Mouse (Mus musculus) kidney, adult 9 months (tissue): ENCODE results near the gene Hbs1l.

Source experiments
- DNase-seq: peaks from one replicate; pipeline ENCODE4 v3.0.0; 2022

The Hbs1l gene

GRCm38 (mm10) chr10:21295759-21296621 lies at the start of gene Hbs1l:
Hbs1l (plus strand) TSS chr10:21295979.
- DNase-seq: peak; percentile 92

- DNase-seq: no peak
Observed at GRCm38 (mm10) chr10:21248556-21248955, 47.2 kb upstream of the Hbs1l start.

DNA sequence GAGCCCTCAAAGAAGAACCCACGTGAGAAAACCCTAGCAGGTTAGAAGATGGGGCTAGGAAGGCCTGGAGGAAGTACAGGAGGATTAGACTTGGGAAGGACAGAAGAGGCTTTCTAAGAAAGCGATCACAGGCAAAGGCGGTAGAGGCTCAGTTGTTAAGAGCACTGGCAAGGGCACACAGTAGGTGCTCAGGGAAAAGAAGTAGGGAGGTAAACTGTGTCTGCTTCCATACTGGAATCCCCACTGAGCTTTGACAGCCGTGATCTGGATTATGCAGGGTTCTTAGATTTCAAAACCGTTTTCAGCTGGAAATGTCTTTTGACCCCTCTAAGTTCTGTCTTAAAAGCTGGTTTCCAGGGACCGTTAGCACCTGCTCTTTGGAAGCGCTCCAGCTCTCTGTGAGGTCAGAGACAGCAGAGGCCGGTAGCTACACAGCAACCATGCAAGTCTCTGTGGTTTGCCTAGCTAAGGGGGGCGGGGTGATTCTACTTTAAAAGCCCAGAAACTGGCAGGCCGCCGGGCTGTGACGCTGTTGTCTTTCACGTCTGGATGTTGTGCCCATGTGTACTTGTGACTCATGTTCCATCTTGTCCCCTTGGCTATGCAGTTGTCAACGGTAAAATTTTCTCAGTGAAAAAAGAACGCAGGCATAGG lies 43.8 kb upstream of the Hbs1l start:
- DNase-seq: peak; percentile 3

DNA sequence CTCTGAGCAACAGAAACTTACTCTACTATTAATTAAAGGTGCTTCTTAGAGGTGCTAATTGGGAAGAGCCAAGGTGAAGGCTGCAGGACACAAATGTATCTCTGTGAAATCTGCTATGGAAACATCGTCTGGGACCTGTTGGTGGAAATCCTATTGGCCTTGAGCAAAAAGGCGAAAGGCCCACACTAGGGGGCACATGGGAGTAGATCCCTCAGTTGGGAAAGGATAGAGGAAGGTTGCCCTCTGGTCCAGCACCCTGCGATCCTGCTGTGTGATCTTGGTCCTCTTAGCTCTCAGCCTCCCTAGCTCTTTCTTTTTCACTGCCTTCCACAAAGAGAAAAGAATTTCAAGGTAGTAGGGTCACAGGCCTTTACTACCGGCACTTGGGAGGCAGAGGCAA lies 43.0 kb upstream of the Hbs1l start:
- DNase-seq: no peak

GRCm38 (mm10) chr10:21254266-21255140 lies 41.3 kb upstream of the Hbs1l start:
- DNase-seq: no peak

GRCm38 (mm10) chr10:21257244-21257643 lies 38.5 kb upstream of the Hbs1l start:
- peak; percentile 10 for DNase-seq

DNA sequence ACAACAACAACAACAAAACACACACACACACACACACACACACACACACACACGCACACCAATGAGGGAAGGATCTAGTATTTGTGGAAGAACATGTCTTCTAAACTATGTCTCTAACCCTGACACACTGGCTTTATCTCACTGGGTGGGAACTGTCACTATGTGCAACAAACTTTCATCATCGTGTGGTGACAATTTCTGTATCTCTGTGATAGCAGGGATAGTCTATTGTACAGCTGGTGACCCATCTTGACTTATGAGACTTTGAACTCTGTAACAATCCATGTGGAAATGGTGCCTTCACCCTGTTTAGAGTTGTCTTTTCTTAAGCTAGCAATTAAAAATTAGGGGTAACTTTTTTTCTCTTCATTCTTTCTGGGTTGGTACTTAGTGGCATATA lies 36.1 kb upstream of the Hbs1l start:
- no peak for DNase-seq

DNA sequence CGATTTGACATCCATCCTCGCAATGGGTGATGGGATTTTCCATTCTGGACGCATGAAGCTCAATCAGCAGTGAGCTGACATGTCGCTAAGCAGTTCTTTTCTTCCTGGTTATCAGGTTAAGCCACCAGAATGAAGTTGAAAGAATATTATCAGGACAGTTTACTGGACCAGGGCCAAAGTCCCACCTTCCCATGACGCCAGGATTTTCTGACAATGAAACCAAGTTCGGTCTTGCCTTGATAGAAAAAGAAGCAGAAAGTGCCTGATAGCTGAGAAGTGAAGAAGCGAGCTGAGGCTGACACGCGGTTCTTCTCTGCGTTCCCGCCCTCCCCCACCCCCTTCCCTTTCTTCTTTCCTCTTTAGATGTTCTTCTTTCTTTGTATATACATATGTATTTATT lies 30.6 kb upstream of the Hbs1l start:
- DNase-seq: no peak

DNA sequence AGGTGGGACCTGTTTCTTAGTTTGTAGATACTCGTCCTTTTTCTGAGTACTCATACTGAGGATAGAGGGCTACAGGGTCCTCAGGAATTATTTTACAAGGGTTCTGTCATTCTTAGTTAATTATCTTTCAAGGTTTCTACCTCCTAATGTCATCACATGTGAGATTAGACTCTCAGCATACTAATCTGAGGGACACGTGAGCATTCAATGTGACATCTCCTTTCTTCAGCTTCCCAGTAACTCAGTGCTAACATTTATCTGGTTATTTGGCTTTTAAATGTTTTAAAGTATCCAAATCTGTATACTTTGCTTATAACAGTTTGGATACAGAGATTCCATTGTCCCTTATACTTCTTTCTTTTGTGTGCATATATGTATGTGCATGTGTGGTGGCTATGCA lies 28.3 kb upstream of the Hbs1l start:
- no peak for DNase-seq

GRCm38 (mm10) chr10:21268786-21269410 lies 26.9 kb upstream of the Hbs1l start:
- no peak for DNase-seq

- no peak for DNase-seq
Observed at GRCm38 (mm10) chr10:21269920-21270319, 25.9 kb upstream of the Hbs1l start.

- no peak for DNase-seq
Observed at GRCm38 (mm10) chr10:21270905-21271304, 24.9 kb upstream of the Hbs1l start.

GRCm38 (mm10) chr10:21271310-21271709 lies 24.5 kb upstream of the Hbs1l start:
- DNase-seq: no peak

GRCm38 (mm10) chr10:21271785-21272184 lies 24.0 kb upstream of the Hbs1l start:
- DNase-seq: no peak

GRCm38 (mm10) chr10:21287243-21288127 lies 8.3 kb upstream of the Hbs1l start:
- DNase-seq: no peak

GRCm38 (mm10) chr10:21291228-21291627 lies 4.6 kb upstream of the Hbs1l start:
- no peak for DNase-seq

- DNase-seq: no peak
Observed at GRCm38 (mm10) chr10:21294217-21294616, 1.6 kb upstream of the Hbs1l start.

- no peak for DNase-seq
Observed at GRCm38 (mm10) chr10:21295397-21295758, 401 bp upstream of the Hbs1l start.

GRCm38 (mm10) chr10:21298972-21299371 lies 3.2 kb downstream of the Hbs1l start:
- no peak for DNase-seq

DNA sequence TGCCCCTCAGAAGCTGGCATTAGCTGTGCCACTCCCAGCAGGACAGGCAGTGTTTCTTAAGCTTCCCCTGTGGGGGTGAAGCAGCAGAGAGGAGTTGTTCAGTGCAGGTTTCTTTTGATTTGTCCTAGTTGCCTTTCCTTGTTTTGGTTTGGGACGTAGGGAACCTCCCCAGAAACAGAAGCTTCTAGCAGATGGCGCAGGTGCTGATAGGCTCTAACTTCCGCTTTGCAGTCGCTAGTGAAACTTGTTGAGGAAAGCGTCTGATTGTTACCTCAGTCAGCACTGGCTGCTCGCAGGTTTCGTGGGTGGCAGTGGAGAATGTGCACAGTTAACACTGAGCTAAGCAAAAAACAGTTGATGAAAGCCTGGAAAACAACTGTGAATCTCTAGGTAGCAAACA lies 6.0 kb downstream of the Hbs1l start:
- no peak for DNase-seq

DNA sequence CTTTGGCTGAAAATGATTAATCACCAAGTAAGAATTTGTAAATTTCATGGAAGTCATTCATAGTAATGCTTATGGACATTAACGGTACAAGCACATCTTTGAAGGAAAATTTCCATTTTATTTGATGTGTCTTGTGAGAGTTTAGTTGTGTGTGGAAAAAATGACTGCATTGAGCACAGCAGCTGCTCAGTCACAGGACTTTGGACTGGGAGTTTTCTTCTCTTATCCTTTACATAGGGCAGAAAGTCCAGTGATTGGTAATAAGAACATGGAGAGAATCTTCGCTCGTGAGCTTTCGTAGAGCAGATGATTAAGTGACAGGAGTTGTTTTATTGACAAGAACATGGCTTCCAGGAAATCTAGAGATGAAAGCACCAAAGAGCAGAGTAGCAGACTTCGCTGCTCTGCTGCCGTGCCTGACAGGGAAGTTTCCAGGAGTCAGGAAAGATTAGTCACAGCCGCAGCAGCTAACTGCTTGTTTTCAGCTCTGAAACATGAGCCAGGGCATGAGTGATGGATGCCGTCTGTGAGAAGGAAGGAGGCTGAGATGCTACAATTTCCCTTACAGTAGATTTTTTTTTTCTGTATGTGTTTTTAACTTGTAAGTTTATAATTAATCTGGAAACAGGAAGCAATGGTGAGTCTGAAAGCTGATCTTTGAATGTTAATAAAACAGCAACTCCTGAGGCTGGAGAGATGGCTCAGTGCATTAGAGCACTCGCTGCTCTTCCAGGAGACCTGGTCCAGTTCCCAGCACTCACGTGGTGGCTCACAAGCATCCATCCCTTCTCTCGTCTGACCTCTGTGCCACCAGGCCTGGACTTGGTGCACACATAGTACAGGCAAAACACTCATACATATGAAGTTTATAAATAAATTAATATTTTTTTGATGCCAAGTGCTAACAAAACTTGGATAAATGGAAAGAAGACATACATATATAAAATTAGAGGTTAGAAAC lies 9.2 kb downstream of the Hbs1l start:
- peak; percentile 64 for DNase-seq
